Mouse (Mus musculus) left cerebral cortex, postnatal 14 days (tissue): Measurements from ENCODE around the gene 2310011J03Rik. TPM values are rescaled to one million over a fixed set of nuclear protein-coding genes. Genes with fewer than 3 reads are reported as not detected.
A peak's percentile ranks its signal among the peaks of the same experiment; 100 is the strongest.

Experiments used
- DNase-seq, 2 experiments: peaks; one replicate each; pipeline ENCODE4 v3.0.0; 2021 to 2022; ENCODE audit warnings: low spot score in 2 of 2, mixed read lengths in 1 of 2
- intact Hi-C: fragments of 180-260 bp; cut with DNase I; formaldehyde crosslinking; loops from one replicate; pipeline ENCODE4 v1.15.1; 2025
- total RNA-seq, 2 experiments: library from RNA; stranded (reverse); gene quantifications; 2 replicates each; pipeline ENCODE4 v1.2.3; 2021

The 2310011J03Rik gene
- total RNA-seq, 2 experiments from 2014 or later, result 21.2 to 25.5 TPM

DNA sequence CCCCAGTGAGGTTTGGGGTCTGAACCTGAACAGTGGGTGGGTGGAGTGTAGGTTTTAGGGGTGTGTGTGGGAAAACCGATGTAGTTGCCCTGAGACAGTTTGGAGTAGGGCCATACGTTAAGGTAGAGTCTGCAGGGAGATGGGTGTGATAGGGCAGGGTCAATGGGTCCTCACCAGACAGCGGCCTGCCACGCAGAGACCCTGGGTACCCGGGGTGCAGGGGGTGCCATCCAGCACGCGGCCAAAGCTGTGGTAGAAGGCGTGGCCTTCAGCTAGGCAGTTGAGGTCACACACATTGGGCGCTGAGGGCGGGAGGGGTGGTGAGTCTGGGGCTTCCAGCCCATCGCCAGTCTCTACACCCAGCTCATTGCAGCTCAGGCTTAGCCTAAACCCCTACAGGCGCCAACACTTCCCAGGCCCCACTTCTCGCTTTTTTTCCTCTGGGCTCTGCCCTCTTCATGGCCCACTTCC lies 23.1 kb upstream of the 2310011J03Rik start:
- DNase-seq, result no peak
- intact Hi-C loops, result no loop called here

DNA sequence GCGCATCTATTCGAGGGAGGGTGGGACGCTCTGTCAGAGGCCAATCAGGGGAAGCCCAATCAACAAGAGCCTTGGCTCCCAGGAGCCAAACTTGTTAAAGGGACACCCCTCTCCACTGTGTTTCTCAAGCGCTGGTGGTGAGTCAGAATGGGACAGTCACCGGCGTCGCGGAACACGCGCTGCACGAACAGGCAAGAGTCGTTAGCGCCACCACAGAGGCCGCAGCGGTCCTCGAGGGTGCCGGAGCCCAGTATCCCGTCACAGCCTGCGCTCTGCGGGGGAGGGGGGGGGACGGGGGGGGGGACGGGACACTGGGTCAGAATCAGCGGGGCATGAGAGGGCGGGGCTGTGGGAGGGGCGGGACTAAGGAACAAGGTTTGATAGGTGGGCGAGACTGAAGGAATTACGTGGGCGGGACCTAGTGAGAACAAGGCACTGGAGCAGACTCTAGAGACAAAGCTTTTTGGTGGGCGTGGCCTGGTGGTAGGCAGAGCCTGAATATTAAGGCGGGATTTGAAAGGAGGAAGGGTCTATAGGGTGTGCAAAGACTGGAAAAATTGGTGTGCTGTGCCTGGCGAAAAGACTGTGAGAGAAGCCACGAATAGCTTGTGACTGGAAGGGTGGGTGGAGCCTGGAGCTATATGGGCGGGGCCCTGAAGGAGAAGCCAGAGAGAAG lies 22.6 kb upstream of the 2310011J03Rik start:
- intact Hi-C loops, result no loop called here
- DNase-seq, result peak in 1 of 2 experiments; percentile 65

DNA sequence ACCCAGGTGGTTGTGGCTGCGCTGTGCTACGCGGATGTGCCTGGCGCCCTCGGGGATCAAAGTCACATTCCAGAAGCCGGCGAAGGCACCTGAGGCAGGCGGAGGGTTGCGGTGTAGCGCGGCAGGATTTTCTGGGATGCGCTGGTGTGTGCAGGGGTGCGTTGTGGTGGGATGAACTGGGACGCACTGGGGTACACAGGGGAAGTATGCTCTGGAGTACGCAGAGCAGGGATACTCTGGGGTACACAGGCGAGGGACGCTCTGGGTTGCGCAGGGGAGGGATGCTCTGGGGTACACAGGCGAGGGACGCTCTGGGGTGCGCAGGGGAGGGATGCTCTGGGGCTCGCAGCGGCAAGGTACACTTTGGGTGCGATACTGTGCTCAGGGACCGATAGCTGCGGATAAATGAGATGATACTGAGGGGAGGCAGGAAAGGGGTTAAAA lies 22.0 kb upstream of the 2310011J03Rik start:
- intact Hi-C loops, result no loop called here
- DNase-seq, result no peak

DNA sequence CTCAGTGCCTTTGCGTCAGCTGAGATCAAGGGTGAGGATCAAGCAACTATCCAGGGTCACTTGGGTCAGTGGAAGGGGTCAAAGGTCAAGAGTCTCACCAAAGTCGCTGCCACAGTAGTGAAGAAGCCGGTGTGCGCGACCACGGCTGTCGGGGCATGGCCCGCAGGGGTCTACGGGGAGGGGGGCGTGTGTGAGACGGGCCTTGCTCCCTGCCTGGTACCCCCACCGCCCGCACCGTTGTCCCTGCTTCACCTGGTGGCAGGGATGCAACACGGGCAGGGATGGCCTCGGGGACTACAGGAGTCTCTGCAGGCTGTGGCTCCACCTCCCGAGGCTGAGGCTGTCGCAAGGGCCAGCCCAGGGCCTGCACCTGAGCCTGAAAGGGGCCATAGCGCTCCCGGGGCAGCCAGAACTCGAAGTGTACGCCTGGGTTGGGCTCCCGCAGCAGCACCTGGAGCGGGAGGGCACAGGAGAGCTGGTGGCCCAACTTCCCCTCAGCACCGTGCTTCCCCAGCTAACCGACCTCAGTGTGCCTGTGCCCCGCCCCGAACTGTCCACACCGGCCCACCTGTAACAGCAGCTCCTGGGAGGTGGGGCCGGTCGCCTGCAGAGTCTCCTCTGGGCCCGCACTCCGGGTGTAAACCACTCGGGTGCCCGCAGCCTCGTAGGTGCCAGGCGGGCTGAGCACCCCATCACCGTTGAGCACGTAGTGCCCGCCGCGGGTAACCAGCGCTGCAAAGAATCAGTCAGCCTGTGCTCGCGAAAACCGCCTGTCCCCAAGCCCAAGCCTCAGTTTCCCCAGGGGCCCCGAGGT lies 21.4 kb upstream of the 2310011J03Rik start:
- intact Hi-C loops, result loop anchor here (2.0 kb wide), 1 partner anchor 33 kb away; no protein-coding TSS in a partner anchor
- no peak for DNase-seq

DNA sequence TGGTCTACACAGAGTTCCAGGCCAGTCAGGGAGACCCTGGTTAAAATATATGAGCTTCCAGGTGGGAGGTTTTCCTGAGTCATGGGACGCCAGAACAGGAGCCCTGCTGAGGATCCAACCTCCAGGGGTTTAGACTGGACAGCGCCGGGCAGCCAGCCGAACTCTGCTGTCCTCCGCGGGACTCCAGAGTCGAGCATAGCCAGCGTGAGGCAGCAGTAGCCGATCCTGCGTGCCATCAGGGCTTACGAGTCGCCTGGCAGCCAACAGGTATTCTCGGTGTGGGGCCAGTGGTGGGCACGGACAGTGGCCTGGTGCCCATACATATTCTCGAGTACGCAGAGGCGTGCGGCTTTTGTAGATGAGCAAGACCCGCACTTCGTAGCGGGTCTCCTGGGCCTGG lies 20.7 kb upstream of the 2310011J03Rik start:
- DNase-seq, result no peak
- intact Hi-C loops, result loop anchor here (2.0 kb wide), 1 partner anchor 34 kb away; no protein-coding TSS in a partner anchor

DNA sequence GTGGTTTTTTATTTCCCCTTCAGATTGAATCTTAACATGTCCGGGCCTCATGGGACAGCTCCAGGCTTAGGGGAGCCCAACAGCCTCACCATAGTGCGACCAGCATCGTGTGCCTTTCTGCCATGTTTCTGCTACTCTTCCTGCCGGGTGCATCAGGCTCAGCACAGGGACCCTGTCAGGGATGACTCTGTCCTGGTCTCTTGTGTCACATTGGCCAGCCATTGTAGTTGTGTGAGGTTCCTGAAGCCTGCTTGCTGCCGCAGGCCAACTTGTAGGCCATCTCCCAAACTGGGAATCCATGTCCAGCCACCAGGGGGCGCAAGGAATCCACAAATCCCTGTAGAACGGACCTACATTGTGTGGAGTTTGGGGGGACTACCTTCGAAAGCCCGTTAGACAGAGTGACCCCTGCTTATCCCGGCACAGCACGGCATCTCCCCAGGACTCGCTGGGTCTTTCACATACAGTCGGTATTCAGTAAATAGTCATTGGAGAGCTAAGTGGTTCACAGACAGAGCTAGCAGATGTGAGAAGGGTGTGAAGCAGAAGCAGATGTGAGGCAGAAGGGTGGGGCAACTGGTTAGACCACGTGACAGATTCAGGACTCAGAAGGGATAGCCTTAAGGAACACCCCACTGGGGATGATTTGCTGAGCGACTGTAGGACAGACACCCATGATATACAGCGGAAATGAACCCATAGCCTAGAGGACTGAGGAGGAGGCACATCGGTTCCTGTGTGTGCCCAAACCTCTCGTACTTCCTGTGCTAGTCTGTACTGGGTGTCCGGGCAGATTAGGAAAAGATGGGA lies 19.8 kb upstream of the 2310011J03Rik start:
- DNase-seq, result peak; percentile 84 to 87
- intact Hi-C loops, result loop anchor here (2.0 kb wide), 1 partner anchor 35 kb away; no protein-coding TSS in a partner anchor

DNA sequence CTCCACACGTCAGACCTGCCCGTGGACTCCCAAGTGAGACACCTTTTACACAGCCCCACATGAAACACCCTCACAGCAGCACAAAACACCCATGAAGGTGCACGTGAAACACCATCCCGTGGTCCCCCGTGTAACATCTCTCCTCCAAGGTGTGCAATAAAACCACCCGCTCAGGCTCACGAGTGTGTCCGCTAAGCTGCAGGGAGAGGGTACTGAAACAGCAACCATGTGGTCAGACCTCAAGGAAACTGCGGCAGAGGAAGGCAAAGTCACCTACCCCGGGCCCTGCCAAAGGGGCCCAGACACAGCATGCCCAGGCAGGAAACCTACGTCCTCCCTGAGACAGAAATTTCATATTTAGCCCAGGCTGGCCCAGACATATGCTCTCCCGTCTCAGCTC lies 15.9 kb upstream of the 2310011J03Rik start:
- intact Hi-C loops, result no loop called here
- no peak for DNase-seq

DNA sequence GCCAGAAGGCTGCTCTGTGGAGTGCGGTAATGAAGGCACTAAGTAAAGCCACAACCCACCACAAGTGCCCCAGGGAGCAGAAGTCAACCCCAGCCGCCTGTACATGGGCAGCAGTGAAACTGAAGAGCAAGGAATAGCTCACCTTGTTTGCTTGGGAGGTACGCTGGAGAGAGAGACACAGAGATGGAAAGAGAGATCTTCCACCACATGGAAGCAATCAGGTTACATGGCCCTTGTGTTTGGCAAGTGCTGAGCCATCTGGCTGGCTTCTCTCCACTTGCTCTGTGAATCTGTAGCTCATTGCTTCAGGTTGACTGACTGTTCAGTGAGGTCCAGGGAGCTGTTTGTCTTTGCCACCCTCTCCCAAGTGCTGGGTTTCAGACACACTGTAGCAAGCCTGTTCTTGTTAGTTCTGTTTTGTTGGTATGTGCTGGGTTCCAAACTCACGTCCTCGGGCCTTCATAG lies 12.2 kb upstream of the 2310011J03Rik start:
- intact Hi-C loops, result no loop called here
- DNase-seq, result no peak

DNA sequence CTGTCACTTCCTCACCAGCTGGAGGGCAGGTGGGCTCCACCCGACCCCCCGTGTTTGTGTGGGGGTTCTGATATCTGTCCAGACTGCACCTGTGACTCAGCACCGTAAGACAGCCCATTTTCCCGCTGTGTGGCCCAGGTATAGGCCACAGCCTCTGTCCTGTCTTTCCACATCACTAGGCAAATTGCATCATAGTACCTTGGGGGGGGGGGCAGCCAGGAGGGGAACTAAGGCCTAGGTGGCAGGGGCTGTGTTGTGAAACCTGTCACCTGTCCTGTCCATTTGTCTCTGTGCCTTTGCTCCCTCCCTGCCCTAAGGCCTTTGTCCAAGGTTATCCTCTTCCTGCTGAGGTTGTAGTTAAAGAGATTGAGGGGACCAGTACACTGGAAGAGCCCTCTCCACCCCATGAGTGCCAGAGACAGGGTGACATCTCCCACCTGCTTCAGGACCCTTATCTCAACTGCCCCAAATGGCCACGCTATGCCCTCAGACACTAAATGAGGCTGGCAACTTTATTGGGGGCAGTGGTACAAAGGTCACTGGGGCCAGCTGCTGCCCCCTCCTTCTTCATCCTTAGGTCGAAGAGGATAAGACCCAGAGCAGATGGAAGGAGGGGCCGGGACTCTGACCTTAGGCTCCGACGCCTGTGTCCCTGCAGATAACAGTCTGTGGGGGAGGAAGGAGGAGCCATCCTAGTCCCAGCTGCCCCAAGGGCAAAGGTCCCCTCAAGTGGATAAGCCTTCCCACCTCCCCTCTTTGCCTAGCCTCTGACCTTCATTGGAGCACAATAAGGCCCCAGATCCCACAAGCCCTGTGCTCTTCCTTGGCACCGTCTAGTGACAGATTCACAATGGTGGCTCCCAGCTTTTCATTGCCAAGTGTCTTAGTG lies 11.5 kb upstream of the 2310011J03Rik start:
- intact Hi-C loops, result no loop called here
- DNase-seq, result no peak

DNA sequence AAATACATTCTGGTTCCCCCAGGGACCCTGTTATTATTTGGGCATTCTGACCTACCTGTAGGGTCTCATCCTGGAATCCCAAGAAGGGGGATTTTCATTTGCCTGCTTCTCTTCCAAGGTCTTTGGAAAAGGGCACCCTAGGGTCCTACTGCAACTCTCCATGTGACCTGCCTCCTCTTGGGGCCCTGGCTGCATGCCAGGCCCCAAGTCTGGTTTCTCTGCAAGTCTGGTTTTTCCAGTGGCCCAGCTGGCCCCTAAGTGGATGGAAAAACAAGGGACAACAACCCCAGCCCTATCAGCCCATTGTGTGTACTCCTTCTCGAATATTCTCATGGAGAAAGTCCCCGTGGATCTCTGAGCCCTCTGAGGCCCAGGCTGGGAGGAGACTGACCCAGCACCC lies 10.6 kb upstream of the 2310011J03Rik start:
- intact Hi-C loops, result no loop called here
- DNase-seq, result no peak

DNA sequence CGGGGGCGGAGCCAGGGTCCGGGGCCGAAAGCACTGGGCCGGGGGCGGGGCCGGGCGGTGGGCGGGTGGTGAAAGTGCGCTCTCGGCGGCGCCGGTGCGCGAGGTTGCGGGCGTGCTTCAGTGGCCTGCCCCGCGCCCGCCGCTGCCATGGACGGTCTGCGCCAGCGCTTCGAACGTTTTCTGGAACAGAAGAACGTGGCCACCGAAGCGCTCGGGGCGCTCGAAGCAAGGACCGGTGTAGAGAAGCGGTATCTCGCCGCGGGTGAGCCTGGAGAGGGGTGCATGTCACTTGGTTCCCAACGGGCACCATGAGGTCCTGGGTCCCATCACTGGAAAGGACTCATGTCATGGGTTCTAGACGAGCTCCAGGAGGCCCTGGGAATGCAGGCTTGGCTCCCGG lies 9.7 kb upstream of the 2310011J03Rik start:
- no peak for DNase-seq
- intact Hi-C loops, result no loop called here

DNA sequence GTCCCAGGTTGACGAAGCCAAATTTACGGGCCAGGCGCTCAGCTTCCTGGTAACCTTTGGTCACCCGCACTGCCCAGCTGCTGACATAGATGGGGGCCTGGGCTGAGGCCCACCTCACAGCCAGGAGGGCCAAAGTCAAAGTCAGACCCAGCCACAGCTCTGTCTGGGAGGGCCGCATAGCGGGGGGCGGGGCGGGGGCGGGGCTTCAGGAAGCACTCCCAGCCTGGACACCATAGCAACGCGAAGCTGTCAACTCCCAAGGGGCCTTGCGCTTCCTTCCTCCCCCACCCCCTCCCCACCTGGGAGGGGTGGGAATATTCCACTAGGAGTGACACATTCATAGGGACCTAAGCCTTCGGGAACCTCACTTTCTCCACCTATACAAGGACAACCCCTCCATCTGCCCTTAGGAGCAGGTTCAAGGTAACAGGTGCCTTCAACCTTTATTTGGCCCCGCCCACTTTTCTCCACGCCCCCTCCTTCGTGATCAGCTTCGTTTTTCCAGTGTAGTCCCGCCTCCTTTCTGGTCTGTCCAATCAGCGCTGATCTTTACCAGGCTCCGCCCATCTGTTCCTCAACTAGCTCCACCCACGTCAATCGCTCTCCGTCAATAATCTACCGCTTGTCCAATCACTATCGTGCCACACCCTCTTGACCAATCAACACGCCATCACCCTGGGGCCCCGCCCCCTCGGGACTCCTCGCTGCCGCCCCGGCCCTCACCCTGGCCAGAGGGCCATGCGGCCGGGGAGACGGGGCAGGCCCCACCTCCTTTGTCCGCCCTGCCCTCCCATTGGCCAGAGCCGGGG lies 9.1 kb upstream of the 2310011J03Rik start, which contains the start of the genes Pcsk4 and Reep6:
TSS of gene Pcsk4 (minus strand) at position 226 of the 809 bp plus-strand sequence.
TSS of gene Reep6 (plus strand) at position 681 of the 809 bp plus-strand sequence.
- intact Hi-C loops, result no loop called here
- DNase-seq, result peak; percentile 94 to 99

DNA sequence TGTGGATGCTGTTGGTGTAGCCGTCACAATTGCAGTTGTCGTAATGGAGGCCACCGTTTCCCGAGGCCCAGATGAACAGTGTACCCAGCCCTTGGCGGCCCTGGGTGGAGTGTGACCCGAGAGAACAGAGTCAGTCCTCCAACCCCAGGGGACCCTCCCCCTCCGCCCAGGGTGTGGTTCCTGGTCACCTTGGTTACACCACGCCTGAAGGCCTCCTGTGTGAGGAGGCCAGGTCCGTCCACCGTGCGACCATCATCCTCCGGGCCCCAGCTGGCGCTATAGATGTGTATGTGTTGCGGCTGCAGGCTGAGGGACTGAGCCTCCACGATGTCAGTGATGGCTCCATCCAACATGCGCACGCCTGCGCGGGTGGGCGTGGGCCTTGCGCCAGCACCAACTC lies 4.7 kb upstream of the 2310011J03Rik start:
- DNase-seq, result no peak
- intact Hi-C loops, result no loop called here

DNA sequence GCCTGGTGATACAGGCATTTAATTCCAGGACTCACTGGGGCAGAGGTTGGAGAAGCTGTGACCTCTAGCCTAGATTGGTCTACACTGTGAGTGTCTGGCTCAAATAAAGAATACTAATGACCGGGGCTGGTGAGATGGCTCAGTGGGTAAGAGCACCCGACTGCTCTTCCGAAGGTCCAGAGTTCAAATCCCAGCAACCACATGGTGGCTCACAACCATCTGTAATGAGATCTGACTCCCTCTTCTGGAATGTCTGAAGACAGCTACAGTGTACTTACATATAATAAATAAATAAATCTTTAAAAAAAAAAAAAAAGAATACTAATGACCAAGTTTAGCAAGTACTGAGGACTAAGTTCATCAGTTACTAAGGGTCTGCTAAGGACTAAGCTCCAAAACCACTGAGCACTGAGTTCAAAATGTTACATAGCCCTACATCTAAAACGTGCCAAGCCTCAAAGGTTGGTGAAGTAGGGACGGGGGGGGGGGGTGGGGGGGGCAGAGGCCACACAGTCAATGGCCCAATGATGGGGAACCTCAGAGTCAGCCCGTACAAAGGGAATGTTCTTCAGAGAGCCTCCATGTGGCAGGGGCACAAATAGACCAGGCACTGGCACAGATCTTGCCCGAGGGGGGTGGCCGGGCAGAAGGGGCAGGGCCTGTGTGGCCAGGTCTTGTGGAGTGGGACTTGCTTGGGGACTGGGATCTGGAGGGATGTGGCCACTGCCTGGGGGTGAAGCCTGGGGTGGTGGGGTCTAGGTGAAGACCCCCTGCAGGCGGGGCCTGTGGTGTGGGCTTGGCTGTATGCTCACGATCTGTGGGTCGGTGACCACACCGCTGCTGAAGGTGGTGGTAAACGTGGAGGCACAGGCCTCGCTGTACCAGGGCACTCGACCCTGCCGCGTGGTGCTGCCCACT lies 4.0 kb upstream of the 2310011J03Rik start:
- intact Hi-C loops, result no loop called here
- no peak for DNase-seq

DNA sequence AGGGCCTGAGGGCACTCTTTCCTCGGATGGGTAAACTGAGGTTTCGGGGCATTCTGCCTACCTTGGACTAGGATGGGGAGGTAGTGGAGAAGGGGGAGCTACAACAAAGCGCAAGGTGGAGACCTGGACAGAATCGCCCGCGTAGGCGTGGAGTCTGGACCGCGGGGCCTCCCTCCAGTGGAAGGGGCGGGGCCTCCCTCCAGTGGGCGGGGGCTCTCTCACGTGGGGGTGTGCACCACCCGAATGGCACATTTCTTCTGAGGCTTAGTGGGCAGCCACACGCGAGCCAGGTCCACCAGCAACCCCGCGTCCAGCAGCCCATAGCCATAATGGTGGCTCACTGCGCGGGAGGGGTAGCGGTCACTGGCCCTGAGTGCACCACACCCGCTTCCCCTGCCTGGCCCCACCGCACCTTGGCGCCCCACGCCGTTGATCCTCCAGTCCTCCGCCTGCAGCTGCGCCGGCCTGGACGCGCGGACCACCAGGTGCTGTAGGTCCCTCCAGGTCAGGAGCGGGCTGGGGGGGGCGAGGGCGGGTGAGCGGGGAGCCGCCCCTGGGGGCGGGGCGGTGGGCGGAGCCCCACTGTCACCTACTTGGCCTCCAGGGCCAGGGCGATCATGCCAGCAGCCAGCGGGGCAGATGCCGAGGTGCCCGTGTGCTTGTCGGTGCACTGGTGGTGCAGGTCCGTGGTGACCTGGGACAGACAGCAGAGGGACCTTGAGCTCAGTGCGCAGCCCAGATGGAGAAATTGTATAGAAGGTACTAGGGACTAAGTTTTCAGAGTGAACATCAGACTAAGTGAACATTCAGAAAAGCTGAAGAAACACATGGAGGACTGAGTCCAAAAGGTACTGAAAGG lies 3.2 kb upstream of the 2310011J03Rik start:
- intact Hi-C loops, result no loop called here
- DNase-seq, result no peak

DNA sequence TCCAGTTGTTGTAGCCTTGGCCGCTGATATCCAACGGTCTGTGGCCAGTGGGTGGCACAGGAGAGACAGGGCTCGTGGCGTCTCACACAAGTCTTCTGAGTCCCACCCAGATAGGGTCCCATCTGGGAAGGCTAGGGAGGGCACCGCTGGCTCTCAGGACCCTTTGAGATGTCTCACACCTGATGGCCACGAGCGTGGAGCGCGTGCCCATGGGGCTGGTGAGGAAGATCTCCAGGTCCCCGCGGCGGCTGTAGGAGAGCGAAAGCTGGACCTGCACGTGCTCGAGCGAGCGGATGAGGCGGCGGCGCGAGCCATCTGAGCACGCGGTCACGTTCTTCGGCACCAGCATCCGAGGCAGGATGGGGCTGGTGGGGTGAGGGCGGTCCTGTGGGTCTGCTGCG lies 2.5 kb upstream of the 2310011J03Rik start:
- intact Hi-C loops, result no loop called here
- no peak for DNase-seq
